In genomic region chr5:36593176-36593575, GRCm38 (mm10) we compare ENCODE assay signal across 9 mouse cellular contexts. TPM values are rescaled to one million over a fixed set of nuclear protein-coding genes. Genes with fewer than 3 reads are reported as not detected.
DNase-seq lines count a peak whose midpoint lies in the region; ATAC-seq and TF ChIP-seq lines count a peak whose summit lies in the region.
"Had no signal": no experiment of that assay in that cellular context is flagged by ENCODE, and none has a peak within 500 bp of the region (broad histone marks: within the 10 kb centered on the region; RNA-seq: fewer than 3 reads in every experiment).

TSS of gene Tbc1d14 (minus strand) at chr5:36593276.

- no peaks in the 10 kb centered on the region for H3K36me3 ChIP-seq in intestine, embryonic 14.5 days (ENCODE audit: control insufficient read depth, insufficient read depth, low read length)
- no peaks in the 10 kb centered on the region for H3K36me3 ChIP-seq in midbrain, postnatal 0 days (ENCODE audit: insufficient read depth, low read length)

- no peak for DNase-seq in layer of hippocampus, adult 18-20 months (ENCODE audit: low spot score in 2 of 2)
- DNase-seq in layer of hippocampus, adult 9-10 months (ENCODE audit: low spot score) = no peak
- DNase-seq in gastrocnemius, adult 2 months = peak; percentile 16
- DNase-seq in intestine, embryonic 14.5 days (ENCODE audit: low spot score) = no peak
- no peak for DNase-seq in midbrain, postnatal 0 days (ENCODE audit: low spot score)
- no peak for DNase-seq in ovary, postnatal 14 days (ENCODE audit: low spot score)
- DNase-seq in cerebellum, postnatal 14 days = no peak

- no peak within 1 kb of the TSS for H3K9ac ChIP-seq in intestine, embryonic 14.5 days (ENCODE audit: low read length)
- no peak within 1 kb of the TSS for H3K9ac ChIP-seq in midbrain, postnatal 0 days (replicated peaks; ENCODE audit: low read length, poor library complexity, severe bottlenecking)

- no peak within 1 kb of the TSS for H3K4me2 ChIP-seq in intestine, embryonic 14.5 days (ENCODE audit: low read length)
- no peak within 1 kb of the TSS for H3K4me2 ChIP-seq in midbrain, postnatal 0 days (ENCODE audit: low read depth, low read length, poor library complexity, severe bottlenecking)

- H3K27me3 ChIP-seq in intestine, embryonic 14.5 days (replicated peaks; ENCODE audit: control insufficient read depth, insufficient read depth, low read length) = no peaks in the 10 kb centered on the region
- no peaks in the 10 kb centered on the region for H3K27me3 ChIP-seq in midbrain, postnatal 0 days (ENCODE audit: insufficient read depth, low read length)

- no peak within 1 kb of the TSS for H3K4me3 ChIP-seq in gastrocnemius, adult 2 months
- no peak within 1 kb of the TSS for H3K4me3 ChIP-seq in intestine, embryonic 14.5 days (ENCODE audit: low read depth, low read length)
- no peak within 1 kb of the TSS for H3K4me3 ChIP-seq in midbrain, postnatal 0 days (ENCODE audit: low read depth, low read length)
- H3K4me3 ChIP-seq: myocyte had no signal

- TF ChIP-seq CTCF in gastrocnemius, adult 2 months (IDR thresholded peaks at IDR 0.05) = no peak
- no peak for TF ChIP-seq CTCF in midbrain, postnatal 0 days (IDR thresholded peaks at IDR 0.05)

- 0 out of 2 replicates have a peak, but pooled peaks cover under 1% of the 10 kb centered on the region for H3K4me1 ChIP-seq in intestine, embryonic 14.5 days (replicated peaks; ENCODE audit: control insufficient read depth, insufficient read depth, low read length)
- no peaks in the 10 kb centered on the region for H3K4me1 ChIP-seq in midbrain, postnatal 0 days (ENCODE audit: insufficient read depth, low read length)

- WGBS in intestine, embryonic 14.5 days = 50% methylated on average over 5 of the region's 5 CpGs
- WGBS in midbrain, postnatal 0 days = 84% methylated on average over 5 of the region's 5 CpGs

- intact Hi-C loops in gastrocnemius, adult 2 months (cut with DNase I) = no loop called here

- ATAC-seq in activated CD4-positive, CD25-positive, alpha-beta regulatory T cell, adult 4 months = no peak
- ATAC-seq in intestine, embryonic 14.5 days (replicated peaks; ENCODE audit: low FRiP score, low TSS enrichment, low read depth) = no peak
- no peak for ATAC-seq in midbrain, postnatal 0 days (ENCODE audit: low FRiP score)

- H3K9me3 ChIP-seq in intestine, embryonic 14.5 days (ENCODE audit: control insufficient read depth, low read length) = no peaks in the 10 kb centered on the region
- H3K9me3 ChIP-seq in midbrain, postnatal 0 days (ENCODE audit: low read length) = no peaks in the 10 kb centered on the region

- H3K27ac ChIP-seq in gastrocnemius, adult 2 months = no peak within 1 kb of the TSS
- no peak within 1 kb of the TSS for H3K27ac ChIP-seq in intestine, embryonic 14.5 days (ENCODE audit: low read depth)
- H3K27ac ChIP-seq in midbrain, postnatal 0 days (ENCODE audit: low read depth, low read length) = no peak within 1 kb of the TSS

RNA-seq across cellular contexts. Expression of gene Tbc1d14, which starts in this region (rescaled TPM):
- 10 to 100 TPM; 82.2 to 92.2 TPM for total RNA-seq in layer of hippocampus, adult 18-20 months (2021)
- 10 to 100 TPM; 52.2 to 57.6 TPM for polyA plus RNA-seq in activated CD4-positive, CD25-positive, alpha-beta regulatory T cell, adult 4 months (2017; shearing (Covaris generic))
- total RNA-seq in gastrocnemius, adult 2 months (2021) = 10 to 100 TPM; 14.3 to 16.7 TPM
- 36.6 and 42.3 TPM in 2 replicates for polyA plus RNA-seq in intestine, embryonic 14.5 days (2014; fragmentation: Nextera tagmentation; extraction: Ambion mirVana)
- total RNA-seq in midbrain, postnatal 0 days (2014; rRNA removed) = 29.3 and 30.5 TPM in 2 replicates
- polyA plus RNA-seq in midbrain, postnatal 0 days (2015; fragmentation: Nextera tagmentation; extraction: Ambion mirVana) = 51.0 and 53.3 TPM in 2 replicates
